Mouse (Mus musculus): Measurements from ENCODE around the gene Olfr450. TPM values are rescaled to one million over a fixed set of nuclear protein-coding genes. Genes with fewer than 3 reads are reported as not detected.

Olfr450 gene
- polyA plus RNA-seq (2014; fragmentation: Nextera tagmentation; extraction: Ambion mirVana): not detected in 2 replicates

DNA sequence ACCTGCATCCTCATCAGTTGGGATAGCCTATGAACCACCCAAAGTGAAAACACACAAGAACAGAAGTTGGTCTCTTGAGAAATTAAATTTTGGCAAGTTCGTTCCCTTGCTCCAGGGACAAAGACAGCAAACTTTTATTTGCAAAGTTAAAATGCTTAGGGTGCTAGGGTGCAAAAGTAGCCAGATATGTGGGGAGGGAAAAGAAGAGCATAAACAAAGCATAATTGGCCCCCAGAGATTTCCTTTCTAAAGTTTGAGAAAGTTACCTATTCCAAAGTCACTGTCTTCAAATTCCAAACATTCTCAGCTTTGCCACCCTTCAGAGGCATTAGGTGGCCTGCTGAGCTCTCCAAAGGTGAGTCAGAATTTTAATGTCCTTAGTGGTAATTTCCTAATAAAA is at the start of gene Olfr450:
Gene Olfr450 (plus strand): TSS at position 301 of the 400 bp plus-strand sequence.
- H3K27ac ChIP-seq (replicated peaks; ENCODE audit: low read depth, low read length): no peak within 1 kb of the TSS
- H3K4me3 ChIP-seq (replicated peaks; ENCODE audit: low read depth, low read length): no peak within 1 kb of the TSS
- H3K9ac ChIP-seq (replicated peaks; ENCODE audit: low read length): no peak within 1 kb of the TSS
- H3K4me2 ChIP-seq (ENCODE audit: low read length): no peak within 1 kb of the TSS
- no peaks in the 10 kb centered on the region for H3K4me1 ChIP-seq (ENCODE audit: control insufficient read depth, insufficient read depth, low read length)
- no peaks in the 10 kb centered on the region for H3K36me3 ChIP-seq (ENCODE audit: control insufficient read depth, insufficient read depth, low read length)
- H3K27me3 ChIP-seq (ENCODE audit: control insufficient read depth, insufficient read depth, low read length): no peaks in the 10 kb centered on the region
- ATAC-seq (ENCODE audit: low FRiP score, low TSS enrichment) (no peak), DNase-seq (no peak)
- WGBS: 91% methylated on average over 1 of the region's 1 CpGs
- no peaks in the 10 kb centered on the region for H3K9me3 ChIP-seq (ENCODE audit: control insufficient read depth, low read length)

GRCm38 (mm10) chr6:42777066-42777465 is 34.7 kb upstream of the Olfr450 start:
- H3K9ac ChIP-seq (replicated peaks; ENCODE audit: low read length): no peak overlapping the region
- no peak for ATAC-seq (ENCODE audit: low FRiP score, low TSS enrichment)
- H3K4me2 ChIP-seq (ENCODE audit: low read length): no peak overlapping the region
- 100% methylated on average over 1 of the region's 1 CpGs for WGBS
- no peaks in the 10 kb centered on the region for H3K4me1 ChIP-seq (ENCODE audit: control insufficient read depth, insufficient read depth, low read length)
- H3K4me3 ChIP-seq (replicated peaks; ENCODE audit: low read depth, low read length): no peak overlapping the region
- H3K27ac ChIP-seq (replicated peaks; ENCODE audit: low read depth, low read length): no peak overlapping the region
- H3K27me3 ChIP-seq (ENCODE audit: control insufficient read depth, insufficient read depth, low read length): no peaks in the 10 kb centered on the region
- DNase-seq: no peak
- H3K36me3 ChIP-seq (ENCODE audit: control insufficient read depth, insufficient read depth, low read length): no peaks in the 10 kb centered on the region
- no peaks in the 10 kb centered on the region for H3K9me3 ChIP-seq (ENCODE audit: control insufficient read depth, low read length)

DNA sequence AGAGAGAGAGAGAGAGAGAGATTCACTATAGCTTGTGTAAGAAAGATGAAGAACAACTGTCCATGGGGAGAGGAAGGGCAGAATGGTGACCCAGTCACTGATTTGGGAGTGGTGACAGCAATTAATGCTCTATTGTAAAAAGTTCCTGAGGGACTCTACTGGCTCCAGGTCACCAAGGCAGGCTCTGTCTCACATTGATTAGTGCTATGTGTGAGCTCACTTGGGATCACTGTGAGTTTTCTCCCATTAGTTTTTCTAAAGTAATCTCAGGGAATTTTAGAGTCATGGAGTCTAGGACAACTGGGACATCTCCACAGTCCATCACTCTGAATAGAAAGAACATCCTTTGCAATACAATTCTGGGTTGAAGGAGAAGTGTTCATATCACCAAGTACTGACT is 26.9 kb upstream of the Olfr450 start, which contains the start of gene Olfr452:
Gene Olfr452 (plus strand): TSS at position 301 of the 400 bp plus-strand sequence.
- no peak within 1 kb of the TSS for H3K27ac ChIP-seq (replicated peaks; ENCODE audit: low read depth, low read length)
- H3K4me3 ChIP-seq (replicated peaks; ENCODE audit: low read depth, low read length): no peak within 1 kb of the TSS
- no peak for DNase-seq
- no peaks in the 10 kb centered on the region for H3K27me3 ChIP-seq (ENCODE audit: control insufficient read depth, insufficient read depth, low read length)
- no peaks in the 10 kb centered on the region for H3K36me3 ChIP-seq (ENCODE audit: control insufficient read depth, insufficient read depth, low read length)
- no peak within 1 kb of the TSS for H3K9ac ChIP-seq (replicated peaks; ENCODE audit: low read length)
- H3K4me2 ChIP-seq (ENCODE audit: low read length): no peak within 1 kb of the TSS
- ATAC-seq (ENCODE audit: low FRiP score, low TSS enrichment): no peak
- H3K9me3 ChIP-seq (ENCODE audit: control insufficient read depth, low read length): no peaks in the 10 kb centered on the region
- no peaks in the 10 kb centered on the region for H3K4me1 ChIP-seq (ENCODE audit: control insufficient read depth, insufficient read depth, low read length)

DNA sequence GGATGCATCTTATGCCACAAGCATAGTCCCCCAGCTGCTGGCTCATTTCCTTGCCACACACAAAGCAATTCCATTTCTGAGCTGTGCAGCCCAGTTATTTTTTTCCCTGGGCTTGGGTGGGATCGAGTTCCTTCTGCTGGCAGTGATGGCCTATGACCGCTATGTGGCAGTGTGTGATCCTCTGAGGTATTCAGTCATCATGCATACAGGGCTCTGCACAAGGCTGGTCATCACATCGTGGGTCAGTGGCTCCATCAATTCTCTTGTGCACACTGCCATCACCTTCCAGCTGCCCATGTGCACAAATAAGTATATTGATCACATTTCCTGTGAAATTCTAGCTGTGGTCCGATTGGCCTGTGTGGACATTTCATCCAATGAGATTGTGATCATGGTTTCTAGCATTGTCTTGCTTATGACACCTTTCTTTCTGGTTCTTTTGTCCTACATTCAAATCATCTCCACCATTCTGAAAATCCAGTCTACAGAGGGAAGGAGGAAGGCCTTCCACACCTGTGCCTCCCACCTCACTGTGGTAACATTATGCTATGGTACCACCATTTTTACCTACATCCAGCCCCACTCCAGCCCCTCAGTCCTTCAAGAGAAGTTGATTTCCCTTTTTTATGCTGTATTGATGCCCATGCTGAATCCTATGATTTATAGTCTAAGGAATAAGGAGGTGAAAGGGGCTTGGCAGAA is 21.3 kb upstream of the Olfr450 start:
- no peaks in the 10 kb centered on the region for H3K4me1 ChIP-seq (ENCODE audit: control insufficient read depth, insufficient read depth, low read length)
- DNase-seq: peak; percentile 2
- WGBS: 45% methylated on average over 4 of the region's 4 CpGs
- H3K36me3 ChIP-seq (ENCODE audit: control insufficient read depth, insufficient read depth, low read length): no peaks in the 10 kb centered on the region
- peak overlapping the region; percentile 60 for H3K27ac ChIP-seq (replicated peaks; ENCODE audit: low read depth, low read length)
- H3K9me3 ChIP-seq (ENCODE audit: control insufficient read depth, low read length): no peaks in the 10 kb centered on the region
- H3K27me3 ChIP-seq (ENCODE audit: control insufficient read depth, insufficient read depth, low read length): no peaks in the 10 kb centered on the region
- H3K4me2 ChIP-seq (ENCODE audit: low read length): no peak overlapping the region
- H3K9ac ChIP-seq (replicated peaks; ENCODE audit: low read length): no peak overlapping the region
- peak; percentile 51; the same call in 1 of the 2 replicates for ATAC-seq (ENCODE audit: low FRiP score, low TSS enrichment)
- no peak overlapping the region for H3K4me3 ChIP-seq (replicated peaks; ENCODE audit: low read depth, low read length)

- 59% methylated on average over 9 of the region's 9 CpGs for WGBS
- Histone ChIP-seq H3K27ac (replicated peaks; ENCODE audit: low read depth, low read length) (peak overlapping the region; percentile 60; the same call in 1 of the 2 replicates), H3K9me3 (ENCODE audit: control insufficient read depth, low read length) (no peaks in the 10 kb centered on the region), H3K27me3 (ENCODE audit: control insufficient read depth, insufficient read depth, low read length) (no peaks in the 10 kb centered on the region), H3K4me1 (ENCODE audit: control insufficient read depth, insufficient read depth, low read length) (no peaks in the 10 kb centered on the region), H3K36me3 (ENCODE audit: control insufficient read depth, insufficient read depth, low read length) (no peaks in the 10 kb centered on the region), H3K4me3 (replicated peaks; ENCODE audit: low read depth, low read length) (no peak overlapping the region), H3K4me2 (ENCODE audit: low read length) (peak overlapping the region; percentile 6; the same call in 1 of the 2 replicates), H3K9ac (replicated peaks; ENCODE audit: low read length) (no peak overlapping the region)
- ATAC-seq (ENCODE audit: low FRiP score, low TSS enrichment): peak; percentile 46; the same call in 1 of the 2 replicates
- peak; percentile 64 for DNase-seq
These were observed 20.7 kb upstream of the Olfr450 start for GRCm38 (mm10) chr6:42790949-42791556.

DNA sequence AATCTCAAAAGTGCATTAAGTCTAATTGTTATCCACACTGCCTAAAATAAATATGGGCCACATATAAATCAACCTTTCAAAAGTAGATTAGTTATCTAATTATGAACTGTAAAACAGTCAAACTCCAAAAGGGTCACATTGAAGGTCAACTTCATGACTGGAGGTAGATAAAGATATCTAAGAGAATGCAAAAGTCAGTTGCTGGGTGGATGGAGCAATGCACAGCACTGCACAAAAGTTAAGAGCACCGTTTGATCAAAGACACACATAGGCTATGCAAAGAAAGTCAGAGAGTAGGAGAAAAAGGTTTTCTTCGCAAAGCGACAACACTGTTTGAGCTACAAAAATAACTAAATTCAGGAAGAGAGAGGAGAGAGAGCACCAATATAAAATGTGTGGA is 16.8 kb upstream of the Olfr450 start:
- Histone ChIP-seq H3K4me1 (ENCODE audit: control insufficient read depth, insufficient read depth, low read length) (no peaks in the 10 kb centered on the region), H3K4me2 (ENCODE audit: low read length) (no peak overlapping the region), H3K9me3 (ENCODE audit: control insufficient read depth, low read length) (no peaks in the 10 kb centered on the region), H3K27ac (replicated peaks; ENCODE audit: low read depth, low read length) (no peak overlapping the region), H3K36me3 (ENCODE audit: control insufficient read depth, insufficient read depth, low read length) (no peaks in the 10 kb centered on the region), H3K4me3 (replicated peaks; ENCODE audit: low read depth, low read length) (no peak overlapping the region), H3K27me3 (ENCODE audit: control insufficient read depth, insufficient read depth, low read length) (no peaks in the 10 kb centered on the region), H3K9ac (replicated peaks; ENCODE audit: low read length) (no peak overlapping the region)
- 88% methylated on average over 3 of the region's 3 CpGs for WGBS
- ATAC-seq (ENCODE audit: low FRiP score, low TSS enrichment): no peak
- DNase-seq: no peak

DNA sequence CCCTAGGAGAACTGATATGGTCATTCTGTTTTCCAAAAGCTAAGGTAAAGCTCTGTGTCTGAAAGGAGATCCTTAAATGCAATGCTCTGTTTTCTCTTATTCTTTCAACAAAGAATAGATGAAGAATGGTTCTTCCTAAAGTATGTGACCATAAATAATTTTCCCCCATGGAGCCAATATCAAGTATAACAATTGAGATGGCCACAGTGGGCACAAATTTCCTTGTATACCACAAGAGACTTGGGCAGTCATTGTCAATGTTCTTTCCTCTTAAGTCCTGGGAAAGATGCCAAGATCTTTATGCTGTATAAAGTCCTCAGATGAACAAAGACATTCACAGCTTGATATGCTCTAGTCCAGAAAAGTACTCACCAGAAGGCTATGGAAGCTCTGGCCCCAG is 22.3 kb downstream of the Olfr450 start, which contains the start of gene Olfr449:
Gene Olfr449 (plus strand): TSS at position 301 of the 400 bp plus-strand sequence.
- no peak for ATAC-seq (ENCODE audit: low FRiP score, low TSS enrichment)

DNA sequence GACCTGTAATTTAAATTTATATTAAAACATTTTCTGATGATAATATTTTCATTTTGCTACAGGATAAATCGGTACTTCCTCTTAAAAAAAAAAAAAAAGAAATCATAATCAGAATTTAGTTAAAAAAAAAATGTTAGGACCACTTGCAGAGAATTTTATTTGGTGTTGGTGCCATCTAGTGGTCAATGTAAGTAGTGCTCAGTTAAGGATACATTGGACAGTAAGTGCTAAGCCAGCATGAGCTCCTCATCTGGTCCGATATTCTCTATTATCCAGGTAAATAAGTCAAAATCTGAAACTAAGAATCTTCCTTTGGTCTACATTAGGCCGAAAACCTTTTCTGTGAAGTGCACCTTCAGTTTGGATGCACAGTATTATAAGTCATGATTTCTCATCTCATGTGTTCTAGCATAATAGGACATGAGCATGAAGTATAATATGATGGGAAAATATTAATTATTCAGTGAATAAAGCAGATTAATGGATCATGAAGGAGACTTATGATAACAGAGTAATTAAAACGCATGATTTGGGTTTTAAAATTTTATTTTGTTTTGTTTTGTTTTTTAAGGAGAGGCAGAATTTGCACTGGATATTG is 48.6 kb downstream of the Olfr450 start:
- 13% methylated on average over 4 of the region's 4 CpGs for WGBS
- H3K9ac ChIP-seq (replicated peaks; ENCODE audit: low read length): no peak overlapping the region
- H3K4me3 ChIP-seq (replicated peaks; ENCODE audit: low read depth, low read length): no peak overlapping the region
- no peak overlapping the region for H3K27ac ChIP-seq (replicated peaks; ENCODE audit: low read depth, low read length)
- ATAC-seq (ENCODE audit: low FRiP score, low TSS enrichment) (peak; percentile 57; the same call in 1 of the 2 replicates), DNase-seq (peak; percentile 90)
- no peak overlapping the region for H3K4me2 ChIP-seq (ENCODE audit: low read length)
- H3K4me1 ChIP-seq (ENCODE audit: control insufficient read depth, insufficient read depth, low read length): no peaks in the 10 kb centered on the region
- H3K9me3 ChIP-seq (ENCODE audit: control insufficient read depth, low read length): no peaks in the 10 kb centered on the region
- no peaks in the 10 kb centered on the region for H3K27me3 ChIP-seq (ENCODE audit: control insufficient read depth, insufficient read depth, low read length)
- no peaks in the 10 kb centered on the region for H3K36me3 ChIP-seq (ENCODE audit: control insufficient read depth, insufficient read depth, low read length)

More for the DNA sequence above, 22.3 kb downstream of the Olfr450 start, which contains the start of gene Olfr449:
- Histone ChIP-seq H3K4me3 (replicated peaks; ENCODE audit: low read depth, low read length) (no peak within 1 kb of the TSS), H3K36me3 (ENCODE audit: control insufficient read depth, insufficient read depth, low read length) (no peaks in the 10 kb centered on the region), H3K27me3 (ENCODE audit: control insufficient read depth, insufficient read depth, low read length) (no peaks in the 10 kb centered on the region), H3K9ac (replicated peaks; ENCODE audit: low read length) (no peak within 1 kb of the TSS), H3K4me1 (ENCODE audit: control insufficient read depth, insufficient read depth, low read length) (no peaks in the 10 kb centered on the region), H3K4me2 (ENCODE audit: low read length) (no peak within 1 kb of the TSS), H3K27ac (replicated peaks; ENCODE audit: low read depth, low read length) (no peak within 1 kb of the TSS), H3K9me3 (ENCODE audit: control insufficient read depth, low read length) (no peaks in the 10 kb centered on the region)
- no peak for DNase-seq
